ENCODE assay signal across 8 mouse cellular contexts in the genomic region with DNA sequence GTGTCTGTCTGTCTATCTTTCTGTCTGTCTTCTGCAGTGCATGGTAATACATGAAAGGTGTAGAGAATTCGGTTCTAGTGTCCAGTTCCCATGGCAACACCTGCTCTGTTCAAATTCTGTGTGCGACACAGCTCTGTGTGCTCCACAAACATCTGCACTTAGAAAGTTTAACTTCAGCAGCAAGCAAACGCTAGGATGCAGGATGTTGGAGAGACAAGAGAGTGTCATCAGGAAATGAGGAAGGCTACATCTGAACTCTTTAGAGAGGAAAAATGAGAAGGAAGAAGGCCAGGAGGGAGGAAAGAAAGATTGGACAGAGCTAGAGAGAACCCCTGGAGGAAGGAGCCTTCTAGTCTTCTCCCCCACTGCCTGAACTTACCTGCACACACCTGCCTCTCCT. TPM values are rescaled to one million over a fixed set of nuclear protein-coding genes. Genes with fewer than 3 reads are reported as not detected.
DNase-seq lines count a peak whose midpoint lies in the region; ATAC-seq and TF ChIP-seq lines count a peak whose summit lies in the region.

No protein-coding gene starts in this region.

- peaks cover 50% of the 10 kb centered on the region for H3K4me1 ChIP-seq in heart, embryonic 15.5 days (replicated peaks)
- peaks cover 8% of the 10 kb centered on the region; the same call in 1 of the 2 replicates for H3K4me1 ChIP-seq in embryonic fibroblast, embryonic 13.5 days (ENCODE audit: control insufficient read depth, insufficient read depth, low read length)
- no peaks in the 10 kb centered on the region for H3K4me1 ChIP-seq in liver, postnatal 0 days (ENCODE audit: insufficient read depth)

- peak overlapping the region; percentile 20; the same call in 1 of the 2 replicates for H3K4me3 ChIP-seq in heart, embryonic 15.5 days
- H3K4me3 ChIP-seq in embryonic fibroblast, embryonic 13.5 days (ENCODE audit: insufficient read depth, low read length), result no peak overlapping the region
- no peak overlapping the region for H3K4me3 ChIP-seq in liver, postnatal 0 days (ENCODE audit: low read depth, low read length)

- no peaks in the 10 kb centered on the region for H3K36me3 ChIP-seq in heart, embryonic 15.5 days
- H3K36me3 ChIP-seq in liver, postnatal 0 days (replicated peaks; ENCODE audit: insufficient read depth, low read length), result no peaks in the 10 kb centered on the region

- H3K9me3 ChIP-seq in heart, embryonic 15.5 days (replicated peaks), result no peaks in the 10 kb centered on the region
- no peaks in the 10 kb centered on the region for H3K9me3 ChIP-seq in liver, postnatal 0 days (ENCODE audit: low read length)

- peak overlapping the region; percentile 29 for H3K4me2 ChIP-seq in heart, embryonic 15.5 days
- H3K4me2 ChIP-seq in liver, postnatal 0 days (ENCODE audit: low read depth, low read length), result peak overlapping the region; percentile 13; the same call in 1 of the 2 replicates

- 56% methylated on average over 3 of the region's 3 CpGs for WGBS in heart, embryonic 15.5 days
- WGBS in liver, postnatal 0 days (ENCODE audit: insufficient replicate concordance), result 28% methylated on average over 3 of the region's 3 CpGs

- peak overlapping the region; percentile 68 for H3K27ac ChIP-seq in heart, embryonic 15.5 days
- H3K27ac ChIP-seq in embryonic fibroblast, embryonic 13.5 days (ENCODE audit: insufficient read depth, low read length), result peak overlapping the region; percentile 29; the same call in 1 of the 2 replicates
- peak overlapping the region; percentile 67 for H3K27ac ChIP-seq in liver, postnatal 0 days (ENCODE audit: low read depth)

- no peaks in the 10 kb centered on the region for H3K27me3 ChIP-seq in heart, embryonic 15.5 days
- H3K27me3 ChIP-seq in liver, postnatal 0 days (ENCODE audit: insufficient read depth, low read length), result no peaks in the 10 kb centered on the region

- no peak for TF ChIP-seq POLR2A in embryonic fibroblast, embryonic 13.5 days (IDR thresholded peaks at IDR 0.05; ENCODE audit: low read depth, low read length)

- H3K9ac ChIP-seq in heart, embryonic 15.5 days, result no peak overlapping the region
- no peak overlapping the region for H3K9ac ChIP-seq in liver, postnatal 0 days (replicated peaks)

- no peak for DNase-seq in heart, adult 18-20 months
- DNase-seq in Muller cell, postnatal 12 days (ENCODE audit: inconsistent ontology term), result peak; percentile 83
- no peak for DNase-seq in liver, postnatal 0 days
- no peak for DNase-seq in gastrocnemius, adult 8-10 months (ENCODE audit: low spot score in 2 of 2)

- ATAC-seq in heart, embryonic 15.5 days (replicated peaks; ENCODE audit: insufficient number of reproducible peaks, insufficient read depth, low FRiP score, low read depth), result no peak
- no peak for ATAC-seq in liver, postnatal 0 days
- ATAC-seq in inflammation-experienced regulatory T-cells, adult 6 months, result no peak
- no peak for ATAC-seq in megakaryocyte, adult 5-6 weeks (ENCODE audit: poor library complexity, severe bottlenecking)

- TF ChIP-seq CTCF in embryonic fibroblast, embryonic 13.5 days (IDR thresholded peaks at IDR 0.05; ENCODE audit: borderline replicate concordance, insufficient read depth, low read length), result no peak
- TF ChIP-seq CTCF in liver, postnatal 0 days (IDR thresholded peaks at IDR 0.05; ENCODE audit: low read depth), result no peak

- TF ChIP-seq EP300 in liver, postnatal 0 days (IDR thresholded peaks at IDR 0.05; ENCODE audit: low read depth), result no peak

RNA-seq across cellular contexts. Expression of a gene that starts 0.3 kb away (rescaled TPM):
- 4.0 and 5.8 TPM in 2 replicates for polyA plus RNA-seq in heart, embryonic 15.5 days (2015; fragmentation: Nextera tagmentation; extraction: Ambion mirVana)
- total RNA-seq in heart, adult 18-20 months (2021), result 10 to 100 TPM; 23.4 to 28.7 TPM
- polyA plus RNA-seq in embryonic fibroblast, embryonic 13.5 days (2011; ENCODE audit: insufficient read length, low read depth, missing spikeins), result 28.4 and 42.1 TPM in 2 replicates
- 5.5 and 6.3 TPM in 2 replicates for polyA plus RNA-seq in liver, postnatal 0 days (2015; fragmentation: Nextera tagmentation; extraction: Ambion mirVana)
- polyA plus RNA-seq in inflammation-experienced regulatory T-cells, adult 6 months (2017; shearing (Covaris generic)), result not detected
- total RNA-seq in megakaryocyte, adult 5-6 weeks (2015), result 0.21 and 0.33 TPM in 2 replicates
- 0.11 TPM in 1 of 2 replicates, not detected in the other for total RNA-seq in megakaryocyte, adult 5-6 weeks (2017)
- 10 to 100 TPM; 11.0 to 30.6 (median 17.9) TPM for total RNA-seq in gastrocnemius, adult 8-10 months (2022)

RNA-seq across cellular contexts. Expression of a gene that starts 13.1 kb away (rescaled TPM):
- polyA plus RNA-seq in heart, embryonic 15.5 days (2015; fragmentation: Nextera tagmentation; extraction: Ambion mirVana), result 0.18 and 0.36 TPM in 2 replicates
- total RNA-seq in heart, adult 18-20 months (2021), result under 1 TPM; 0.23 to 0.37 TPM
- 4.3 and 7.0 TPM in 2 replicates for polyA plus RNA-seq in embryonic fibroblast, embryonic 13.5 days (2011; ENCODE audit: insufficient read length, low read depth, missing spikeins)
- 0.11 and 0.14 TPM in 2 replicates for polyA plus RNA-seq in liver, postnatal 0 days (2015; fragmentation: Nextera tagmentation; extraction: Ambion mirVana)
- polyA plus RNA-seq in inflammation-experienced regulatory T-cells, adult 6 months (2017; shearing (Covaris generic)), result not detected
- total RNA-seq in megakaryocyte, adult 5-6 weeks (2015), result not detected in 2 replicates
- not detected in 2 replicates for total RNA-seq in megakaryocyte, adult 5-6 weeks (2017)
- under 1 TPM in 1 of 4 experiments, not detected in 3; 0.29 TPM for total RNA-seq in gastrocnemius, adult 8-10 months (2022)
